Mouse (Mus musculus) ES-CJ7 (cell line): ENCODE results near the gene Grm5.

Experiments used
- DNase-seq: peaks from one replicate; pipeline ENCODE4 v3.0.0; 2011; ENCODE audit warnings: low read depth, low spot score

Grm5 gene

GRCm38 (mm10) chr7:88159542-88160241, 575.7 kb downstream of the Grm5 start:
- DNase-seq = no peak

- no peak for DNase-seq
These were observed 577.6 kb downstream of the Grm5 start for GRCm38 (mm10) chr7:88161586-88161985.
